24 mouse cellular contexts compared by ENCODE assay signal in genomic region chr10:39403706-39404105, GRCm38 (mm10). TPM values are rescaled to one million over a fixed set of nuclear protein-coding genes. Genes with fewer than 3 reads are reported as not detected.
DNase-seq lines count a peak whose midpoint lies in the region; ATAC-seq lines count a peak whose summit lies in the region.
"Had no signal": no experiment of that assay in that cellular context is flagged by ENCODE, and none has a peak within 500 bp of the region (broad histone marks: within the 10 kb centered on the region; RNA-seq: fewer than 3 reads in every experiment).

No protein-coding gene starts in this region.

- H3K36me3 ChIP-seq in heart, embryonic 15.5 days, result peaks cover 4% of the 10 kb centered on the region; the same call in 1 of the 2 replicates

- WGBS in heart, embryonic 15.5 days, result 75% methylated on average over 6 of the region's 6 CpGs

- no peak for DNase-seq in heart, postnatal 36 days
- DNase-seq in adipocyte (ENCODE audit: low spot score) (peak; percentile 77), MN1 (ENCODE audit: low spot score) (no peak)
- peak; percentile 74 for DNase-seq in brain, adult 2 months (ENCODE audit: low read depth, low spot score)
- DNase-seq in cerebellum, adult 9-10 months, result peak; percentile 71
- DNase-seq in kidney, adult 9 months, result no peak
- no peak for DNase-seq in gastrocnemius, postnatal 36 days
- DNase-seq: adrenal gland, postnatal 25 days; gastrocnemius, postnatal 14 days; kidney, adult 18-20 months; lung, adult 18-20 months; lung, postnatal 14 days; thymus, postnatal 14 days had no signal

- no peaks in the 10 kb centered on the region for H3K27me3 ChIP-seq in heart, embryonic 15.5 days
- H3K27me3 ChIP-seq: forebrain, embryonic 15.5 days; limb, embryonic 13.5 days; liver, embryonic 12.5 days; midbrain, embryonic 12.5 days; neural tube, embryonic 12.5 days had no signal

- peaks cover 4% of the 10 kb centered on the region; the same call in 1 of the 2 replicates for H3K9me3 ChIP-seq in heart, embryonic 15.5 days (replicated peaks)
- H3K9me3 ChIP-seq: embryonic facial prominence, embryonic 10.5 days; forebrain, embryonic 15.5 days; limb, embryonic 13.5 days; liver, embryonic 12.5 days; midbrain, embryonic 12.5 days; neural tube, embryonic 12.5 days had no signal

- ATAC-seq in heart, embryonic 15.5 days (replicated peaks; ENCODE audit: insufficient number of reproducible peaks, insufficient read depth, low FRiP score, low read depth), result 0 out of 2 replicates have a peak, but pooled peaks have one; percentile 12
- ATAC-seq: activated CD4-positive, CD25-positive, alpha-beta regulatory T cell, adult 4 months; inflammation-experienced regulatory T-cells, adult 6 months; liver, embryonic 12.5 days had no signal

- H3K9ac ChIP-seq in heart, embryonic 15.5 days, result no peak overlapping the region
- H3K9ac ChIP-seq: forebrain, embryonic 15.5 days; limb, embryonic 13.5 days; liver, embryonic 12.5 days; midbrain, embryonic 12.5 days; neural tube, embryonic 12.5 days had no signal

- intact Hi-C loops in heart, postnatal 36 days (cut with DNase I), result no loop called here
- intact Hi-C loops in gastrocnemius, postnatal 36 days (cut with DNase I), result no loop called here

- peaks cover 44% of the 10 kb centered on the region for H3K4me1 ChIP-seq in heart, embryonic 15.5 days (replicated peaks)
- H3K4me1 ChIP-seq: liver, embryonic 12.5 days had no signal

- no peak overlapping the region for H3K4me2 ChIP-seq in heart, embryonic 15.5 days
- H3K4me2 ChIP-seq: forebrain, embryonic 15.5 days; limb, embryonic 13.5 days; liver, embryonic 12.5 days; midbrain, embryonic 12.5 days; neural tube, embryonic 12.5 days had no signal

- no peak overlapping the region; the same call in 1 of the 2 replicates for H3K27ac ChIP-seq in heart, embryonic 15.5 days
- H3K27ac ChIP-seq: embryonic facial prominence, embryonic 10.5 days; forebrain, embryonic 15.5 days; kidney, postnatal 0 days; limb, embryonic 13.5 days; liver, embryonic 12.5 days; midbrain, embryonic 12.5 days; neural tube, embryonic 12.5 days had no signal

- H3K4me3 ChIP-seq in heart, embryonic 15.5 days, result no peak overlapping the region
- H3K4me3 ChIP-seq: embryonic facial prominence, embryonic 10.5 days; forebrain, embryonic 15.5 days; limb, embryonic 13.5 days; liver, embryonic 12.5 days; midbrain, embryonic 12.5 days; neural tube, embryonic 12.5 days had no signal

RNA-seq across cellular contexts. Expression of gene Fyn, which starts 35.1 kb away (rescaled TPM):
- polyA plus RNA-seq in heart, embryonic 15.5 days (2015; fragmentation: Nextera tagmentation; extraction: Ambion mirVana), result 12.7 and 17.2 TPM in 2 replicates
- total RNA-seq in heart, postnatal 36 days (2021), result 10 to 100 TPM; 32.1 to 35.1 TPM
- 1 to 10 TPM; 6.7 to 8.0 TPM for total RNA-seq in gastrocnemius, postnatal 36 days (2021)
- total RNA-seq: MEL had no signal

Comparison
In these comparisons a context has a peak if more than half of its experiments do, and no peak if none do; other contexts are left out.
1. DNase-seq: peak in adipocyte (single experiment), brain, adult 2 months (single experiment) and cerebellum, adult 9-10 months (single experiment); none in heart, postnatal 36 days (0 of 2), kidney, adult 9 months (single experiment), MN1 (single experiment) and gastrocnemius, postnatal 36 days (0 of 2).